Mouse (Mus musculus): ENCODE measurements around the gene Rasa2. TPM values are rescaled to one million over a fixed set of nuclear protein-coding genes. Genes with fewer than 3 reads are reported as not detected.

The Rasa2 gene
- total RNA-seq (2023) = 10 to 100 TPM; 56.1 to 63.2 TPM

GRCm38 (mm10) chr9:96631389-96632072 lies at the start of gene Rasa2:
Gene Rasa2, minus strand, starts transcription at chr9:96631617.

GRCm38 (mm10) chr9:96524972-96525506 lies 106.4 kb downstream of the Rasa2 start, which contains the start of gene Gm28729:
Gene Gm28729, minus strand, starts transcription at chr9:96525264.

Other genes with a start within 250 kb of the Rasa2 start
- 10 to 100 TPM; 37.8 to 39.6 TPM for gene Rnf7, start 152.9 kb downstream of the Rasa2 start, total RNA-seq (2023)
- gene Gm28729, start 106.4 kb downstream of the Rasa2 start, total RNA-seq (2023) = under 1 TPM in 1 of 2 experiments, not detected in 1; 0.26 TPM
- 10 to 100 TPM; 21.2 to 25.0 TPM for gene Zbtb38, start 121.2 kb upstream of the Rasa2 start, total RNA-seq (2023)

Measured in T-cell, adult 66 days (primary cell).